Mouse (Mus musculus) lung, postnatal 0 days (tissue): ENCODE data around the gene Pgpep1l.

Experiments
- CTCF ChIP-seq: IDR thresholded peaks from 2 replicates; pipeline ENCODE4 v1.5.1; 2016; ENCODE audit warnings: antibody characterized with exemption, mild to moderate bottlenecking
- EP300 ChIP-seq: IDR thresholded peaks from 2 replicates; pipeline ENCODE4 v1.6.1; 2016; ENCODE audit warnings: antibody characterized with exemption, mild to moderate bottlenecking, control low read depth

- TF ChIP-seq CTCF (no peak), EP300 (no peak)
Observed at GRCm38 (mm10) chr7:68265391-68265790, 1.4 kb upstream of the Pgpep1l start.
